Mouse (Mus musculus) cortical plate, adult 2 months (tissue): ENCODE results near the gene Ube2h. TPM values are rescaled to one million over a fixed set of nuclear protein-coding genes. Genes with fewer than 3 reads are reported as not detected.

ENCODE experiments used
- H3K27ac ChIP-seq: fragments of 200-500 bp; 2 replicates; pipeline ENCODE4 v1.5.1; 2012; ENCODE audit warnings: low read length, control low read depth, inconsistent platforms; ENCODE audit not compliant: insufficient read depth
- H3K4me1 ChIP-seq: fragments of 200-500 bp; 2 replicates; pipeline ENCODE4 v1.6.1; 2011; ENCODE audit warnings: low read length; ENCODE audit not compliant: control insufficient read depth, insufficient read depth
- H3K4me3 ChIP-seq: fragments of 200-500 bp; 2 replicates; pipeline ENCODE4 v1.5.1; 2011; ENCODE audit warnings: mild to moderate bottlenecking, low read length, control low read depth; ENCODE audit not compliant: insufficient read depth
- CTCF ChIP-seq: fragments of 200-500 bp; IDR thresholded peaks from 2 replicates; pipeline ENCODE4 v1.5.1; 2011; ENCODE audit warnings: mild to moderate bottlenecking, control low read depth, low read length; ENCODE audit not compliant: insufficient read depth; ENCODE audit errors: extremely low read depth
- POLR2A ChIP-seq: fragments of 200-500 bp; IDR thresholded peaks from 2 replicates; pipeline ENCODE4 v1.6.1; 2011; ENCODE audit warnings: mild to moderate bottlenecking, low read length, control low read depth; ENCODE audit not compliant: insufficient read depth; ENCODE audit errors: extremely low read depth
- polyA plus RNA-seq: library from polyadenylated mRNA; depleted of rRNA; stranded (reverse); fragments of >200 nt; gene quantifications from 2 replicates; pipeline ENCODE4 v1.2.3, GENCODE M21; 2012

Ube2h gene
- polyA plus RNA-seq, 1 experiment, result 72.4 TPM

GRCm38 (mm10) chr6:30252271-30253010 is 51.9 kb downstream of the Ube2h start:
- no peak for TF ChIP-seq CTCF
- no peak for TF ChIP-seq POLR2A
- H3K27ac ChIP-seq, result no peak overlapping the region
- H3K4me1 ChIP-seq, result peaks cover 2% of the 10 kb centered on the region
- no peak overlapping the region for H3K4me3 ChIP-seq

GRCm38 (mm10) chr6:30248708-30249107 is 55.6 kb downstream of the Ube2h start:
- no peak for TF ChIP-seq CTCF
- no peak for TF ChIP-seq POLR2A
- Histone ChIP-seq H3K27ac (no peak overlapping the region), H3K4me1 (peaks cover 2% of the 10 kb centered on the region), H3K4me3 (no peak overlapping the region)

- H3K4me3 ChIP-seq, result no peak overlapping the region
- H3K27ac ChIP-seq, result no peak overlapping the region
- TF ChIP-seq CTCF, result no peak
- TF ChIP-seq POLR2A, result no peak
- H3K4me1 ChIP-seq, result no peaks in the 10 kb centered on the region; the same call in 1 of the 2 replicates
Observed at GRCm38 (mm10) chr6:30245940-30246339, 58.4 kb downstream of the Ube2h start.

GRCm38 (mm10) chr6:30245397-30245796 is 58.9 kb downstream of the Ube2h start:
- no peak overlapping the region for H3K4me3 ChIP-seq
- TF ChIP-seq POLR2A (no peak), CTCF (no peak)
- no peak overlapping the region for H3K27ac ChIP-seq
- no peaks in the 10 kb centered on the region; the same call in 1 of the 2 replicates for H3K4me1 ChIP-seq

- H3K4me3 ChIP-seq, result no peak overlapping the region
- no peak overlapping the region for H3K27ac ChIP-seq
- no peaks in the 10 kb centered on the region; the same call in none of the 2 replicates for H3K4me1 ChIP-seq
- no peak for TF ChIP-seq CTCF
- no peak for TF ChIP-seq POLR2A
Observed at GRCm38 (mm10) chr6:30243347-30244007, 60.9 kb downstream of the Ube2h start.

GRCm38 (mm10) chr6:30242928-30243327 is 61.4 kb downstream of the Ube2h start:
- Histone ChIP-seq H3K4me3 (no peak overlapping the region), H3K4me1 (no peaks in the 10 kb centered on the region; the same call in 1 of the 2 replicates), H3K27ac (no peak overlapping the region)
- TF ChIP-seq CTCF (no peak), POLR2A (no peak)

GRCm38 (mm10) chr6:30240105-30240504 is 64.2 kb downstream of the Ube2h start:
- Histone ChIP-seq H3K4me3 (no peak overlapping the region), H3K4me1 (no peaks in the 10 kb centered on the region; the same call in 1 of the 2 replicates), H3K27ac (no peak overlapping the region)
- TF ChIP-seq POLR2A (no peak), CTCF (no peak)

- Histone ChIP-seq H3K4me1 (no peaks in the 10 kb centered on the region; the same call in 1 of the 2 replicates), H3K27ac (no peak overlapping the region), H3K4me3 (no peak overlapping the region)
- TF ChIP-seq POLR2A (no peak), CTCF (no peak)
Observed at GRCm38 (mm10) chr6:30239207-30239606, 65.1 kb downstream of the Ube2h start.

- TF ChIP-seq POLR2A (no peak), CTCF (no peak)
- H3K27ac ChIP-seq, result no peak overlapping the region
- H3K4me1 ChIP-seq, result no peaks in the 10 kb centered on the region; the same call in 1 of the 2 replicates
- no peak overlapping the region for H3K4me3 ChIP-seq
Observed at GRCm38 (mm10) chr6:30238079-30238478, 66.3 kb downstream of the Ube2h start.
